Mouse (Mus musculus) yolk sac, embryonic 10.5 days (tissue): ENCODE results near the gene Cd68.
A peak's percentile ranks its signal among the peaks of the same experiment; 100 is the strongest.
"Not testable (repeated sequence)": the region's sequence is repeated elsewhere in the genome, so short reads cannot be mapped to it uniquely, and the experiment has no call there.

Experiments used
- DNase-seq: peaks from one replicate; pipeline ENCODE4 v3.0.0-alpha.2; 2017; ENCODE audit warnings: low spot score

Gene Cd68

DNA sequence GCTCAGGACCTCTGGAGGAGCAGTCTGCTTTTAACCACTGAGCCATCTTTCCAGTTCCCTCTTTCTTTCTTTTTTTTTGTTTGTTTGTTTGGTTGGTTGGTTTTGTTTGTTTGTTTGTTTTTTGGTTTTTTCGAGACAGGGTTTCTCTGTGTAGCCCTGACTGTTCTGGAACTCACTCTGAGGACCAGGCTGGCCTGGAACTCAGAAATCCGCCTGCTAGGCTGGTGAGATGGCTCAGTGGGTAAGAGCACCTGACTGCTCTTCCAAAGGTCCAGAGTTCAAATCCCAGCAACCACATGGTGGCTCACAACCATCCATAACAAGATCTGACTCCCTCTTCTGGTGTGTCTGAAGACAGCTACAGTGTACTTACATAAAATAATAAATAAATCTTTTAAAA is 41.6 kb downstream of the Cd68 start:
- DNase-seq, result not testable (repeated sequence)

GRCm38 (mm10) chr11:69623006-69623405 is 42.9 kb downstream of the Cd68 start:
- no peak for DNase-seq

GRCm38 (mm10) chr11:69622406-69622805 is 43.5 kb downstream of the Cd68 start:
- DNase-seq, result no peak

DNA sequence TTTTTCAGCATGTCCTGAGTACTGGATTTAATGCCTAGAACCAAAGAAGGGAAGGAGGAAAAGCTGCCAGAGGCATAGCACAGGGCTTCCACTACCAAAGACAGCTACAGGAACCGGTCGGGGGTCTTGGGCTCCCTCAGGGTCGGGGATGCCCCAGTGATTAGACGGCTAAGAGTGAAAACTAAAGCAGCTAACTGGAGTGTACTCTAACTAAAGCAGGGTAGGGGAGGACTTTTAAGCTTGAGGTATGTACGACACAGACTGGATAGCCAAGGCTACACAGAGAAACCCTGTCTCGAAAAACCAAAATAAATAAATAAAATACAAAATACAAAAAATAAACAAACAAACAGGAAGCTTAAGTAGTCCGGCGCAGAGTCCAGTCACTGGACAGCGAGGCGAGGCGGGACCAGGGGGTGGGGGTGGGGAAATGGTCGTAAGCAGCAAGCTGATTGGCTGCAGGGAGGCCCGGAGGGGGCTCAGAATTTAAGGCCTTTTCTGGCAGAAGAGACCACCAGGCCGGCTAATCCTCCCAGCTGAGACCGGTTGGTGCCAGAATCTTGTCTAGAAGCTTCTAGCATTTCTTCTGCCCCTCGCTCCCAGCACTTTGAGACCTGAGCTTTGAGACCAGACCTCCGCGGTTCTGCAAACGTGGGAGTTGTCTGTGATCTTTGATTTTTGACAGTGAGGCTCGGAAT is 44.2 kb downstream of the Cd68 start, which contains the start of gene Sat2:
Sat2 (plus strand) TSS at position 454 of the 698 bp plus-strand sequence.
- DNase-seq, result peak; percentile 86

DNA sequence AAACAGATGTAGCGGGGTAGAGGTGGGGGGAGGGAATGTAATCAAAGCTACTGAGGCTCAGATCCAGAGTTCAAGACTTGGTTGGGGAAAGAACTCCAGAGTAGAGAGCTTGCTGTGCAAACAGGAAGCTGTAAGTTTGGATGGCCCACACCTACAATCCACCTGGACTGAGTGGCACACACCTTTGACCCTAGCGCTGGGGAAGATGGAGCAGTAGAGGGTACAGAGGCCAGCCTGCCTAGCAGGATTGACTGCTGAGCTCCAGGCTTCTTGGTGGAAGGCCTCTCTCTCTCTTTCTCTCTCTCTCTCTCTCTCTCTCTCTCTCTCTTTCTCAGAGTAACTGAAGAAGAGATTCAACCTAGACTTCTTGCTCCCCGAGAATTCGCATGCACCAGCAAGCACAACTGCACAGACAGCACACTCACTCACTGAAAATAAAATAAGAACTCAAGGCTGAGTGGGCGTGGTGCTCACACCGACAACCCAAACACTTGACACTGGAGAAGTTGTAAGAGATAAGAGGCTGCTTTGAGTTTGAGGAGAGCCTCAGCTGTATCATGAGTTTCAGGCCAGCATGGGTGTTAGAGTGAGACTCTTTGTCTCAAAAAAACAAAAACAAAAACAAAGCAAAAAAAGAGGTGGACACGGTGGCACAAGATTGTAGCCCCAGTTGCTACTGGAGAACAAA is 45.4 kb downstream of the Cd68 start:
- peak; percentile 50 for DNase-seq

DNA sequence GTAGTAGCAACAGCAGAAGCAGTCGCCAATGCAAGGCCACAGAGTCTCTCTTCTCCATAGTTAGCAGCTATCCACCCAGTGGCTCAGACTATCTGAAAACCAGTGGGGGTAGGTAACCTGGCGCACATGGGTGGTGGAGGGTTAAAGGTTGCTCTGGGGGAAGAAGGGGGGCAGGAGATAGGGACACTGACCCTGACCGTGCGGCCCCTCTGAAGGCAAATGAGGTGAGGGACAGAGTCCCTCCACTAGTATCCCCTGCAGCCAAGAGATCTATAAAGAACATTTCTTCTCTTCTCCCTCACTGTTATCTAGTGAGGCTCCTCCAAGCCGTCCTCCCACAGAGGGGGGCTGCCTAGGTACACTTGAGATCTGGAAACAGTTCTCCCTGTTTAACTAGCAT is 48.1 kb downstream of the Cd68 start, which contains the start of gene Shbg:
Shbg (minus strand) TSS at position 101 of the 400 bp plus-strand sequence.
- no peak for DNase-seq

DNA sequence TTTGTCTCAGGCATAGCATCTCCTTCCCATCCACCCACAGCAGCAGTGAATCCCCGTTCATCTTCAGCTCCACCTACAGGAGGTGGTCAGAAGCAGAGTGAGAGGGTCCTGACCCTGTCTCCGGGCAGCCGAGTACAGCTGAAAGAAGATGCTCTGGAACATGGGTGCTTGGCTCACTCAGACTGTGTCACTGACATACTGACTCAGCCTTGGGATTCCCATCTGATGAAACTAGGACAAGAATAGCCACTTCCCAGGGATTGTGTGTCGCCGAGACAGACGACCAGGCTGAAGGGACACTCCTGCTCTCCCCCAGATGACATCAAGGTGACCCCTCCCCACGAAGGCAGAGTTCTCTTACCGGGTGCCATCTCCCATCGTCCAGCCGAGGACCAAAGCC is 49.2 kb downstream of the Cd68 start:
- DNase-seq, result no peak

DNA sequence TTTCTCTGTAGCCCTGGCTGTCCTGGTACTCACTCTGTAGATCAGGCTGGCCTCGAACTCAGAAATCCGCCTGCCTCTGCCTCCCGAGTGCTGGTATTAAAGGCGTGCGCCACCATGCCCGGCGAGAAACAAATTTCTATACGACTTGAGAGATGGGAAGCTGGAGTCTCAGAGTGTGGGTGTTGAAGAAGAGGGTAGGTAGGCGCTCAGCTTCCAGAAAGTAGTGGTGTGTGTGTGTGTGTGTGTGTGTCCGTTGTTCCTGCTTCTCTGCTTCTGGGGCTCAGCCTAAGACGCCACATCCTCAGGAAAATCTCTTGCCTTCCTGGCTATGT is 51.7 kb downstream of the Cd68 start:
- not testable (repeated sequence) for DNase-seq
